Mouse (Mus musculus) thymus, postnatal 36 days (tissue): ENCODE data around the gene Sema3c.
"Not testable (repeated sequence)": the region's sequence is repeated elsewhere in the genome, so short reads cannot be mapped to it uniquely, and the experiment has no call there.

Experiments used
- DNase-seq, 2 experiments: peaks; one replicate each; pipeline ENCODE4 v3.0.0; 2022; ENCODE audit warnings: mixed read lengths in 2 of 2

Sema3c gene

DNA sequence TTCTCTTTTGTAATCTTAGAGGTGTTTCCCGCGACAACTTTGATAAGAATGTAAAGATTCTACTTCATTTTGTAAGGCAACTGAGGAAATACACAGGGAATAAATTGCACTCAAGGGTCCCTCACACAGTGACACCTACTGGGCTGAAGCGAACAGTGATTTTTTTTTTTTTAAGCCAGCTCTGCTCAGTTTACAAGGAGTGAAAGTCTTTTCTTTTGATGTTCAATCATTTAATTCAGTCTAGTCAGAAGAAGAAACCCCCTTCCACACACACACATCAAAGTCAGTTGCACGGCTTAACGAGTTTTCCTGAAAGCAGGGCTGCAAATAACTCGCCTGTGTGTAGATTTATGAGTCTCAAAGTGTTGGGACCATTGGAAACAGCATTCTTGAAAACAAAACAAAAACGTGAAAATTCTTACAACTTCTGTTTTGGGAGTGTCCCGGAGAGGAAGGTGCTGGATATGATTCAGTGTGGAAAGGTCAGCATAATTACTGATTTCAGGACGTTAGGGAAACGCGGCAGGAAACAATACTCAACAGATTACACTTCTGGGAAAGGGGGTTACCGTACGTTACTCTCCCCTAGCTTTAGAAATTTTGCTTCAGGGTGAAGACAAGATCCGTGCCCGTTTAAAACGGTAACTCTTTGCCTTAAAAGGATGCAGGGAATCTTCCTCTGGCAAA lies at the start of gene Sema3c:
Gene Sema3c (plus strand): TSS at position 588 of the 687 bp plus-strand sequence.
- DNase-seq = no peak

DNA sequence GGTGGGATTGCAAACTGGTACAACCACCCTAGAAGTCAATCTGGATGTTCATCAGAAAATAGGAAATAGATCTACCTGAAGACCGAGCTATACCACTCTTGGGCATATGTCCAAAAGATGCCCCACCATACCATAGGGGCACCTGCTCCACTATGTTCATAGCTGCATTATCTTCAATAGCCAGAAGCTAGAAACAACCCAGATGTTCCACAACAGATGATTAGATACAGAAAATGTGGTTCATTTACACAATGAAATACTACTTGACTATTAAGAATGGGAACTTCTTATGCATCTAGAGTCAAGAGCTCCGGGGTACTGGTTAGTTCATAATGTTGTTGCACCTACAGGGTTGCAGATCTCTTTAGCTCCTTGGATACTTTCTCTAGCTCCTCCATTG lies 42.9 kb upstream of the Sema3c start:
- DNase-seq = not testable (repeated sequence)

DNA sequence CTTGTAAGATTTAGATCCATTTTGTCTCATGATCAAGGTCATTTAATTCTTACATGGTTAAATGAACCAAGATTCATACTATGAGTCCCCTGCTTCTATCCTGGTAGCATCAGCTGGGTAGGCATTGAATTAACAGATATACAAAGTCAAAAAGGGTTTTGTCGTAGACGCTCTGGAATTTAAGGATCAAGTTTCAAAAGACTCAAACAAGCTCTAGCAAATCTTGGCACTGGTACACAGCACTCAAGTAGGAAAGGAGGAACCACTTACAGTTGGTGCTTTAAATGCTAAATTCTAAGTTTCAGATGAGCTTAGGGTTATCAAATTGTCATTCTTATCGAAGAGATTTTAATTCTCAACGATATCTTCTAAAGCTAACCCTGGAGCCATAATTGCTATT lies 30.9 kb upstream of the Sema3c start:
- DNase-seq = no peak

DNA sequence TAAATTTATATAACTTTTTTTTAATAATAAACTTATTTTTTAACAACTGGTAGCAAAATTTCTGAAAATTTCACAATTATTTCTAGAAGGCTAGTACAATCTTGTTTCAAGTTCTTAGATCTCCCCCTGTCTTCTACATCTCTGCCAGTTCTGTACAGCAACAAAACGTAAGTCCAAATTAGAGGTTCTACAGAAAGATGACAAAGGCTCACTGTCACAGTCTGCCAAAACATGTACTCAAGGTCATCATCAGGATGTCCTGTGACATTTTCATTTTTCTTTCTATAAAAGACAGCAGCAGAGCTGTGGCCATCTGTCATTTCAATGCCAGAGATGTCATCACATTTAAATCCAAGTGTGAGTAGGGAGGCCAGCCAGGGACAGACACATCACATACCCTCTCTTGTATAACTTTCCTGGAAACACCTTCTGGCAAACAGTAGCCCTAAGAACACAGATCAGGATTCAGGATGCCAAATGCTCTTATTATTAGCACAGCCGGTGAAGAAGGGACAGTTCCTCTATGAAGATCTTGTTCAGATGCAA lies 29.1 kb upstream of the Sema3c start:
- DNase-seq = no peak

DNA sequence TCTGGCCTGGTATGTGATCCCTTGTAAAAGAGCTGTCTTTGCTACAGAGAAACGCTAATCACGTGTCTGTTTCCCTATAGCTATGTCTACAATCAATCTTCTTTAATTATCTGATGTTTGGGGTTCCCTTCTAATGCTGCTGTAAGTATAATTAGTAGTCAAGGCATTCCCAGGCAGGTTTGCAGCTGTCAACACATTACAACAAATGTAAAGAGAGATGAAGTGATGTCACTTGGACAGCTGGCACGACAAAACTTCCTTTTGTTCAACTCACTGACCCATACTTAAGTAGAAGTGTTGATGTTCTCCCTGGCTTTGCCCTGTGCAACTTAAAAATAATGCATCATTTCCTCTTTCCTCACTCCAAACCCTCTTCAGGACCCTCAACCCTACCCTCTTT lies 22.4 kb upstream of the Sema3c start:
- DNase-seq = no peak

DNA sequence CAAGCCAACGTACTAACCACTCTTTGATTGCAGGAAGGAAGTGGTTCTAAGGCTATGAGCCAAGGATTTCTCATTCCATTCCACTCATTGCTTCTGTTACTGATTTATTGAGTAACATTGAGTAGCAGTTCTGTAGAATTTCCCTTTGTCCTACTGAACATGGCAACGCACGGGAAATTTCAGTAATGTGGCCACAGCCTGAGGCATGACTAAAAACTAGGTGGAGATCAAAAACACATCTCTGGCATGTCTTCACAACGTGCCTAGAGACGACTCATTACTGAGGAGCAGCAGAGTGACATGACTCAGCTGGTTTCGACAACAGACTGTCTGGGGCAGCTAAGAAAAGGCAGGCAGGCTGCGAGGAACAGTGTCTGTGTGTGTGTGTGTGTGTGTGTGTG lies 18.0 kb upstream of the Sema3c start:
- no peak for DNase-seq

DNA sequence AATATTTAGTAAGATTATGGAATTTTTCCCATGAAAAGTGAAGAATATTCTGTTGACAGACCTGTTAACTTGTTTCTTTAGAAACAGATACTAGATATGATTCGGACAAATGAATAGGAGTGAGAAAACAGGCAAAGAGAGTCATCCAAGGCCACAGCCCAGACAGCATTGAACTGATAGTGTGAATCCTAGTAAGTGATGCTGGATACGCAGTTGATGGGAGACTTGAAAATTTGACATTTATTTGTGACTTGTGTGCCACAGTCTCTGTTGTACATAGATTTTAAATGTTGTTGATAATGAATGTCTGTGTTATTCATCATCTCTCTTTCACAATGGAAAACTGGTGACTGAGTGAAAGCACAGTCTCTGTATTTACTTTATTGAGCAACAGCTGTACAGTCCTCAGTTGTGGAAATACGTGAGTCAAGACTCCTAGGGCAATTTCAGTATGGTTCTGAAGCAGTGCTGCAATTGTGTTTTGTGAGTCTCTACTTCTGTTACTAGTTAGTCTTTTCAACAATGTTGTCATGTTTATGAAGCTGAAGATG lies 17.3 kb upstream of the Sema3c start:
- no peak for DNase-seq

DNA sequence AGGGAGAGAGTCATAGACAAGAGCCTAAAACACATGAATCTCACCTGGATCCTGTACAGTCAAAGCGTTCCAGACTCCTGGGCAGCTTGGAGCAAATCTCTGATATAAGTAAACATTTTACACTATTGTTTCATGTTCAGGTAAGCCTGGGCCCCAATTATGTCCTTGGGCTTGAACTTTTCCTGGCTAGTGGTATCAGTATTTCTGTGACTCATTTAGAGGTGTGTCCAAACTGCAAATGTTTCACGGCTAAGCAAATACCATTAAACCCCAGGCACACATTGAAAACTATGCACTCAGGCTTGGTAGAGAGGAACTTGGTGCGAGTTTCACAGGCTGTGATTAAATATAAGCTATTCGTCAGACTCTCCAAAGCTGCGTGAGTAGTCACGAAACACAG lies 2.5 kb upstream of the Sema3c start:
- DNase-seq = no peak

DNA sequence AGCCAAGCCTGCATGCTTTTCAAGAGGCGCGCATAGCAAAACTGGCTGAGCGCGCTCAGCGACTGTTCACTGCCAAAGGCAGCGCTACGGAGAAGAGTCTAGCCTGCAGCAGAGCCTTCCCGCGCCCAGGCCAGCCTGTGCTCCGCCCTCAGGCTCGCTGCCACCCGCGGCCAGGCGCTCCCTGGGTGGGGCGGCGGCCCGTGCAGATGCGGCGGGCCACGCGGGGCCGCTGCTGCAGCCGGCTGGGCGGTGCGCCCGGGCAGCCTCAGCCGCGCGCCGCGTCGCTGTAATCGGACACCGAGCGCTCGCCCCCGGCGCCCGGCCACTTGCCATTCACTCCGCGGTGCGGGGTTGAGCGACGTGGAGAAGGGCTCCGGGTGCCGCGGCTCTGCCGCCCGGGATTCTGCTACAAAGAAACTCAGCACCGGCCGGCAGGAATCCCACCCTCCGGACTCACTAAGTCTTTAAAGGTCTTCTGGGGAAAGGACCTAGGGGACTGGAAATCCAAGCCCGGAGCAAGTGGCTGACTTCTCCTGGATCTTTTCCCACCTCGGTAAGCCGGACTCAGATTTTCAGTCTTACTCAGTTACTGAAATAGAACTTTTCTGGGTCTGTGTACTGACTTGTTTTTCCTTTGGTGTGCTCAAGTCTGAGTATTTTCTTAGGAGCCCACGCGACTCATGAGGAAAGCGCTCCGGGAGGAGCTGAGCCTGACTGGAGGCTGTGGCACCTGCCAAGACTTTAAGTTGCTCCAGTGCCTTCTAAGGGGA lies 517 bp downstream of the Sema3c start:
- DNase-seq = peak; percentile 4

DNA sequence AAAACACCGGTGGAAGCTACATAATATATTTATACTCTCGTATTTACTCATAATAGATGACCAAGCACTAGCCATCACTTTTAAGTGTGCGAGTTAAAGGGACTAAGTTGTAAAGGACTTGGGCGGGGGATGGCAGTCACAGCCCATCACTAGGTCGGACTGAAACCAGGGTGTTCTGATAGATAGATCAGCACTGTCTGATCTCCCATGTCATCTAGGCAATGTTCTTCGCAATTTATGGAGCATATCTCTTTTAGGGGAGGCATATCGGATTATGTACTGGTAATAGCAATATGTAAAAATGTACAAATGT lies 1.1 kb downstream of the Sema3c start:
- DNase-seq = no peak

DNA sequence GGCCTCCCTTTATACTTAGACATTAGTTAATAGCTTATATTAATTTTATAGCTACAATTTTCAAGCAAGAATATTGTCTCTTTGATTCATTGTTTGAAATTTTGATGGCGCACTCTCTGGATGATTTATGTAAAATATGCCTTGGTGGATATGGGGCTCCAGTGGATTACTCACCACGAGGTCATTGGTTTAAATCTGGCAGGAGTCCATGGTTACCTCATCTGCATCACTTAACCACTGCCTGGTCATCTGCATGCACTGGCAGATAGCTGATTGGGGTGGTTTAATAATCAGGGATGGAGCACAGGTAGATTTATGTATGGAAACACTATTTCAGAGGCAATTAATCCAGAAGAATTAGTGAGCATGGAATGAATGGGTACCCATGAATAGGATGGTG lies 2.0 kb downstream of the Sema3c start:
- DNase-seq = no peak

DNA sequence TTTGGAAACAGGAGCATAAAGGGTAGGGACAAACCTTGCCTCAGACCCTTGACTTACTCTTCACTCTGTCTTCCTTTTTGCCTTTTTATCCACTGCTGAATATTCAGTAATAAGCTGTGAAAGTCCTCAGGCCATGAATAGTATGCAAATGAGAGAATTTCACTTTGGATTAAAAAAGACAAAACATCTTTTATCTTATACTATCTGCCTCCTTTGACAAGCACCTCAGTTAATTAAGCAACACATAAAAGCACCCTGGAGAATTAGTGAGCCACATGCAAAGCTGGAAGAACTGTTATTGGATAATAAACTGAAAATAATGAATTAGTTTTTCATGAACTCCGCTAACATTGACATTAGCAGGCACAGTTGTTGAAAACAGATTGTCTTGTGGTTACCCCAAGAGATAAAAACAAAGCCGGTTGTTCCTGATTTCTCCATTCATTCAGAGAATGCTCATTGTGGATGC lies 8.0 kb downstream of the Sema3c start:
- DNase-seq = no peak

DNA sequence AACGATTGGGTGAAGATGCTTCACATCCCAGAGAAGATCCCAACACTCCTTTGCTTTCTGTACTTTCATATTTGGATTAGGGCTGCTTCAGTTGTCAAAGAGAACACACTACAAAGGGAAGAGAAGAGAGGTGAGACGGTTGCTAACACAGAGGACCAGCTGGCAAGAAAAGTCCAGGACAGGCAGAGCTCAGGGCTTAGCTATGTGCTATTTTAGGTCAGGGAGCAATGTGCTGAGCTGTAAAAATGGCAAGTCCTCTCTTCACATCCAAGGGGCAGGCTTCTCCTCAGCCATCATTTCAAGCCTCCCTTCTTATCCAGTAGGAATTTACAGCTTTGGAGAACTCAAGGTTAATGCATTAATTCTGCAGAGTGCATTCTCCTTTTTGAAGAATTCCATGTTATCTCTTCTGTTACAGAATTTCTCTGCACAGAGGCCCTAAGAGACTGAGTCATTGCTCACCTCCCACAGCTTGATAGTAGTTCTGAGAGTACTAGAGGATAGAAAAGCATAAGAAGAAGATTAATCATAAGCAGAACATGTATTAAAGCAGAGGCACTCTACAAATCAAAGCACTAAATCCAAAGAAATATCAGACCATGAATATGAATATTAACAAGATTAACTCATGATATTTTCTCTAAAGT lies 10.3 kb downstream of the Sema3c start:
- no peak for DNase-seq

DNA sequence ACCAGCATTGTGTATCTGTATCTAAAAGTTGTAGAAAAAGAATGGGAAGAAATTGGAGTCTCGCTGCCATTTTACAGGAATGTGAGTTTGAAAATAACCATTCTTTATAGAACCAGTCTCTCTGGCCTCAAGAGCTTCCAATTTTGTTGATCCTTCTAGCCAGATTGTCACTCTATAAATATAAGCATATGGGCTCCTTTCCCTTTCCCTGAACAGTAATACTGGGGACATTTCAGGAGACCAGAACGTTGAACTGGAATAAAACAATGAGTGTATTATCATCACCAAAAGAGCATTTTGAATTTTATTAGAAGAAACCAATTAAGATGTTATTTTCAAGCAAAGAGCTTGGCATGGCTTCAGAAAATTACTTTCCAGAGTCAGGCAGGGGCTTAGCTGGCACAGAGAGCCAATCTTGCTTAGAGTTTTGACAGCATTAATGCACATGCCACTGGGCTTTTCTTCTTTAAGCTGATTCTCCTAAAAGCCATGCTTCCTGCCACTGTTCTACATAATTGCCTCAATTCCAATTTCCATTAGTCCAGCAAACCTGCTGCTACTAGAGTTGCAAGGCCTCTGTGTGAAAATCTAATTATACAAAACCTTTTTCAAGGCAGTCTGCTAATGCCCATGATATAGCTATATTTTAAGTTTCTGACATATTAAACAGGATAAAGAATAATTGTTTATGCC lies 12.6 kb downstream of the Sema3c start:
- DNase-seq = no peak

DNA sequence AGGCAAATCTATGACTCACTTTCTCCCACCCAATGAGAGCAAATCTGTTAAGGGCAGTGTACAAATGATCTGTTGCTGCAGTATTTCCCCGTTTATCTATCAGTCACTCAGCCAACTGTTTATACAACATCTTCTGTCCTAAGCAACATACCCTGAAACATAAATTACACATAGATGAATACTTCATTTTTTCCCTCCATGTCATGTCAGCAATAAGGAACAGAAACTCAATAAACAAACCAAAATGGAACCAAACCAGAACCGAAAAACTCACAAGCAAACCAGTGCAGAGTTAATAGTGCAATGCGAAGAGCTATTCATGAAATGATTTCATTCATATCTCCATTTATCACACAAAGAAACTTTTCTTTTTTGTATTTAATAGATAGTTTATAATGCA lies 17.8 kb downstream of the Sema3c start:
- DNase-seq = no peak

DNA sequence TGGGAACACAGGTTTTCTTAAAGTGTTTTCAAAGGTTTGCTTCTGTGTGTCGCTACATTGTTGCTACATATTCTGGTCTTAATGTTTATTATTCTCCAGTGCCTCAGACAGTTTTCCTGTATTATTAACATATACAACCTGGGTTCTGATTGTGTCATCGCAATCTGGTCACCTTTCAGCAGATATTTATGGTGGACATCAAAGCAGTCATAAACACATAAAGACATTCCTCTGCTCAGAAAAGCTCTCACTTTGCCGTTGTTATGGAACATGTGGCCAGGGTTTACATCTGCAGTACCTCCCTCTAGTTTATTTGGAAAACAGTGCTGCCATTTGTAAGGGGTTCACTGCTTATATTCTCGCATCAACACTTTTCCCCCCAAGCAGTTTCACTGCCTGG lies 27.6 kb downstream of the Sema3c start:
- DNase-seq = no peak

DNA sequence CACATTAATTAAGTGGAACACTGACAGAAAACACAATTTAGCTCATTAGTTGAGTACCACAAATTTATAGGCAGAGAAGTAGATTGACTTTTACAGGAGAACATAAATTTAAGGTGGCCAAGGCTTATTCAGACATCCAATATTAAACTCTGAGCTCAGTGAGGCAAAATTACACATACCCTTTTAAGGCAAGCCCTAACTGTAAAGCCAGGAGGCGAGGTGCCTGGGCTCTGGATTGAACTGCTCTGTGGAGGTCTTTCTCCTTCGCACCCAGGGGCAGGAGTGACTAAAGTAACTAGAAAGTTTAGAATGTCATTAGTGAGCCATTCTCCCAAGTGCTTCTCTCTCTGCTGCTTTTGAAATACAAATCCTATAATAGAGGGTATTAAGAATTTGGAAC lies 46.5 kb downstream of the Sema3c start:
- DNase-seq = no peak

DNA sequence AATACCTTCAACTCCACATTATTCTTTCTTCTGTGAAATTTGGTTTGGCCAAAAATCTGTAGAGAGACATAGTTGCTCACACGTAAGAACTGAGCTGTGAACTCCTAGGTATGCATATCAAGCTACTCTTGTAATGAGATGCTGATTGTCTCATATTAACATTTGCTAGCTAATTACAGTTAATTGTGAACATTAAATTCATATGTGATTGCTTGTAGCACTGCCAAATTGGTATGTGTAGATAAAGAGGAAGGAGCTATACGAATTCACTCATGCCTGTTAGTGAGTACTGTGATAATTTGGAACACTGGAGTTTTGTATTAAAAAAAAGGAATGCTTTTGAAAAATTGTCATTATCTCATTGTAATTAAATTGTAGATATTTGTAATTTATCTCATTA lies 48.5 kb downstream of the Sema3c start:
- DNase-seq = no peak

DNA sequence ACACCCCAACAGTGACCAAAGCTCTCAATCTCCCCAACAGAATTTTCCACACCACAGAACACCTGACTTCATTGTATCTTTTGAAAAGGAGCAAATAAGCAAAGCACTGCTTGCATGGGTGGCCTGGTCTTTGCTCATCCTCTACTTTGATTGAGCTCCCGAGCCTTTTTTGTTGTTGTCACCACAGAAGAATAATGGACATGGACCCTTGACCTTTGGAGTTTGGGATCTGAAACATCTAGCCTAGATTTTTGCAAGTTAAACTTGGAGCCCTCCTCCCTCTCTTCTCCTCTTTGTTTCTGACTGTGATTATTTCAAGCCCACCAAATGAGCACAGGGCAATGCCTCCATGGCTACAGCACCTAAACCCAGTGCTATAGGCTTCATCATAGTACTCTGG lies 54.5 kb downstream of the Sema3c start:
- no peak for DNase-seq

DNA sequence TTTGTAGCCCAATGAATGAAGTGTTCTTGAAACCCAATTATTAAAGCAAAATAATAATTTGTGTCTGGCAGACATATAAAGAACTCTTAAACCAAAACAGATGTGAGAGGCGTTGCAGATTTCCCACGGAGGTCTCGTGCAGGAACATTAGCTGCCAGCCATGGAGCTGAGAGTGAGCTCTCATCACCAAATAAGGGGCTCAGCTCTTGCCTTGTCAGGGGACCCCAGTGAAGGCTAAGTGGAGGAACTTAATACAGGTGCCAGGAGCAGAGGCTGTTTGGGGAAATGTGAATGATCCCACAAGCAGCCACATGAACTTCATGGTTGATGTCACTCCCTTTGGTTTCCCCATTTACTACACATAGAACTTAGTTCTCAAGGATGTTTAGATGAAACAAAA lies 55.5 kb downstream of the Sema3c start:
- DNase-seq = no peak

DNA sequence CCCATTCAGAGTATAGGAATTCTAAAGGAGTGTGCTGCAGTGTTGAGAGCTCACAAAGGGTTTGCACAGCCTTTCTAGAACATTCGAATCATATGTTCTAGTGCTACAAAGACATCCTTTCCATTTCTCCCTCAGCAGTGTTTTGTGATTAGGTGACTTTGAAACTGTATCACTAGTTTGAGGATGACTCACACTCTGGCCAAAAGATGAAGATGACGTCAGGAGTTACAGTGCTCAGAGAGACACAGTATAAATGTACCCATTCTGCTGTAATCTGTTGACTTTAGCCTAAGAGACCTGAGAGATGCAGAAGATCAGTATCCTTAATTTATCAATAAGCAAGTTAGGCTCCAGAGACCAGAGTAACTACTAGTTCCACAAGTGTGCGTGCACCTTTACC lies 65.4 kb downstream of the Sema3c start:
- no peak for DNase-seq

DNA sequence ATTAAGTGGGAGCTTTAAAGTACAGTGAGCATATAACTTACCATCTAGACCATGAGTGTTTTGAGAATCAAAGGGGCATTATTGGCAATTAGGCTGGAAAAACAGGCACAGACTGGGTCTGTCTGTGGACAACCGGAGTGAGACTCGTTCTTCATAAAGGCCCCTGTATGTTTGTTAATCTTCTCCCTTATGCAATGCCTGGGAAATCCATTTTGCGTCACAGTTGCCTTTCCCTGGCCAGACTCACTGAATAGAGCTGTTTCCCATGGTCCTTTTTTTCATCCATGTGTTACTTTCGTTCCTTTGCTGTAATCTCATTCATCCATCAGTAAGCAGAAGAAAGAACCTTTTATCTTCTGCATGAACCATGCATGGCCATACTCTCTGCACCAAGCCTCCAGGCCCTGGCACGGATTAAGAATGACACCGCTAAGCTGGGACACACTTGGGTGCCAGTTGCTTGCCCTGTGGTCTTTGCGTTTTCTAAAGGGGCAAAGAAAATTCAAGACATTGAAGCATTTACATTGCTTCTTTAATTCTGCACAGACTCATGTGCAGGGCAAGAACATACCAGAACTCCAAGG lies 73.7 kb downstream of the Sema3c start:
- DNase-seq = no peak
